Mouse (Mus musculus): ENCODE measurements around the gene Gm43552. TPM values are rescaled to one million over a fixed set of nuclear protein-coding genes. Genes with fewer than 3 reads are reported as not detected.
"Not testable (repeated sequence)": the region's sequence is repeated elsewhere in the genome, so short reads cannot be mapped to it uniquely, and the experiment has no call there.

The Gm43552 gene
- polyA plus RNA-seq, 1 experiment from 2014 or later = not detected

DNA sequence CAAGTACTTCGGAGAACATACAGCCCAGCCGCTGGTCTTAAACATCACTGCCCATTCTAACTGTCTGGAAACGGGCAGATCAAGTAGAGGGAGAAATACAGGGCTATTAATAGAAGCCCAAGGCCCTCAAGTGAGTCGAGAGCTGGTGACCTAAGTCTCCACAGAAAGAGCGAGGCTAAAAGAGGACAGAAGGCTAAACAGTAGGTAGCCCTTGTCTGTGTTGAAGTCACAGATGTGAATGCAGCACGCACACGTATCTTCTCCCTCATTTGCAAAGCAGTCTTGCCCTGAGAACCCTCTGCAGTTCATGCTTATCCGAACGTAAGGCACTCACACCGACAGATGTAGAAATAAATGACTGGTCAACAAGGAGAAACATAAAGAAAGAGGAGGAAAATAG, 5.3 kb downstream of the Gm43552 start:
- Histone ChIP-seq H3K4me1 (peaks cover 8% of the 10 kb centered on the region), H3K27me3 (ENCODE audit: low read depth, poor library complexity, severe bottlenecking) (peaks cover 11% of the 10 kb centered on the region; the same call in 1 of the 2 replicates), H3K36me3 (0 out of 2 replicates have a peak, but pooled peaks cover 4% of the 10 kb centered on the region), H3K27ac (replicated peaks) (no peak overlapping the region), H3K4me3 (no peak overlapping the region), H3K9me3 (replicated peaks) (no peaks in the 10 kb centered on the region)
- DNase-seq (ENCODE audit: low spot score) = no peak
- 90% methylated on average over 10 of the region's 10 CpGs for WGBS

DNA sequence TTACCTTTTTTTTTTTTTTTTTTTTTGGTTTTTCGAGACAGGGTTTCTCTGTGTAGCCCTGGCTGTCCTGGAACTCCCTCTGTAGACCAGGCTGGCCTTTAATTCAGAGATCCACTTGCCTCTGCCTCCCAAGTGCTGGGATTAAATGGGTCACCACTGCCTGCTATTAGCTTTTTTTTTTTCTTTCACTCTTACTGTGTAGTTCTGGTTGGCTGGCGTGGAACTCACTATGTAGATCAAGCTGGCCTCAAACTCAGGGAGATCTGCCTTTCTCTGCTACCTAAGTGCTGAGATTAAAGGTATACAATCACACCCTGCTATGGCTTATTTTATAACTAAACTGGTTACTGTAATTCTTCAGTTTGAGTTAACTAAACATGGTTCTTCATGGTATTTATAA, 6.1 kb downstream of the Gm43552 start:
- peaks cover 3% of the 10 kb centered on the region for H3K4me1 ChIP-seq
- H3K27ac ChIP-seq (replicated peaks) = no peak overlapping the region
- DNase-seq (ENCODE audit: low spot score) = no peak
- H3K36me3 ChIP-seq = 0 out of 2 replicates have a peak, but pooled peaks cover 4% of the 10 kb centered on the region
- no peak overlapping the region for H3K4me3 ChIP-seq
- peaks cover 11% of the 10 kb centered on the region; the same call in 1 of the 2 replicates for H3K27me3 ChIP-seq (ENCODE audit: low read depth, poor library complexity, severe bottlenecking)
- H3K9me3 ChIP-seq (replicated peaks) = no peaks in the 10 kb centered on the region
- WGBS = 83% methylated on average over 2 of the region's 2 CpGs

DNA sequence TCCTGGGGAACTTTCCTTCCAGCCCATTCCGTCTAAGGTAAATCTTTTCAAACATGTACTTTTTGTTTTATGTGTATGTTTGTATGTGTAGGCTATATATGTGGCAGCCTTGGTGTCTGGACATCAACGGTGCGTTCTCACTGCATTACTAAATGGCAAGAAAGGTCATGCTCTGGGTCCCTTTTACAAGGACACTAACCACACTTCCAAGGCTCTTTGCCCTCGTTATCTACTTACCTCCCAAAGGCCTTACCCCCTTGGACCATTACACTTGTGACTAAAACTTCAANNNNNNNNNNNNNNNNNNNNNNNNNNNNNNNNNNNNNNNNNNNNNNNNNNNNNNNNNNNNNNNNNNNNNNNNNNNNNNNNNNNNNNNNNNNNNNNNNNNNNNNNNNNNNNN, 9.6 kb downstream of the Gm43552 start:
- no peaks in the 10 kb centered on the region for H3K36me3 ChIP-seq
- H3K27me3 ChIP-seq (ENCODE audit: low read depth, poor library complexity, severe bottlenecking) = no peaks in the 10 kb centered on the region
- DNase-seq (ENCODE audit: low spot score) = no peak
- no peaks in the 10 kb centered on the region for H3K4me1 ChIP-seq
- 93% methylated on average over 4 of the region's 4 CpGs for WGBS
- H3K27ac ChIP-seq (replicated peaks) = no peak overlapping the region
- H3K9me3 ChIP-seq (replicated peaks) = no peaks in the 10 kb centered on the region
- no peak overlapping the region for H3K4me3 ChIP-seq

DNA sequence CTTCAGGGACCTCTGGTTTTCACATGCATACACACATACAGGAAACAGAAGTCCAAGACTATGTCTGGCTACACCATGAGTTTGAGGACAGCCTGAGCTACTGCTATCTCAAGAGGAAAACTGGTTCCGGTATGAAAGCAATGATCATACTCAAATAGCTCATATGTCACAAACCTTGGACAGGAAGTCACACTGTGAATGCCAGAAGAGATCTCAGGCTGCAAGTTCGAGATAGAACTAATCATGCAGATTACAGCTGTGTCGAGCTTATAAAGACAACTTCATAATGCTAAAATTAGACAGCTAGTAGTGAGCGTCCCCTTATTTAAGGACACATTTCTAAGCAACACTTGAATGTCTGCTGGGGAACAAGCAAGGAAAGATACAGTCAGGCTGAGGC, 12.1 kb downstream of the Gm43552 start:
- 88% methylated on average over 4 of the region's 4 CpGs for WGBS
- no peak for DNase-seq (ENCODE audit: low spot score)
- Histone ChIP-seq H3K36me3 (no peaks in the 10 kb centered on the region), H3K27ac (replicated peaks) (no peak overlapping the region), H3K9me3 (replicated peaks) (no peaks in the 10 kb centered on the region), H3K4me3 (no peak overlapping the region), H3K4me1 (no peaks in the 10 kb centered on the region), H3K27me3 (ENCODE audit: low read depth, poor library complexity, severe bottlenecking) (no peaks in the 10 kb centered on the region)

DNA sequence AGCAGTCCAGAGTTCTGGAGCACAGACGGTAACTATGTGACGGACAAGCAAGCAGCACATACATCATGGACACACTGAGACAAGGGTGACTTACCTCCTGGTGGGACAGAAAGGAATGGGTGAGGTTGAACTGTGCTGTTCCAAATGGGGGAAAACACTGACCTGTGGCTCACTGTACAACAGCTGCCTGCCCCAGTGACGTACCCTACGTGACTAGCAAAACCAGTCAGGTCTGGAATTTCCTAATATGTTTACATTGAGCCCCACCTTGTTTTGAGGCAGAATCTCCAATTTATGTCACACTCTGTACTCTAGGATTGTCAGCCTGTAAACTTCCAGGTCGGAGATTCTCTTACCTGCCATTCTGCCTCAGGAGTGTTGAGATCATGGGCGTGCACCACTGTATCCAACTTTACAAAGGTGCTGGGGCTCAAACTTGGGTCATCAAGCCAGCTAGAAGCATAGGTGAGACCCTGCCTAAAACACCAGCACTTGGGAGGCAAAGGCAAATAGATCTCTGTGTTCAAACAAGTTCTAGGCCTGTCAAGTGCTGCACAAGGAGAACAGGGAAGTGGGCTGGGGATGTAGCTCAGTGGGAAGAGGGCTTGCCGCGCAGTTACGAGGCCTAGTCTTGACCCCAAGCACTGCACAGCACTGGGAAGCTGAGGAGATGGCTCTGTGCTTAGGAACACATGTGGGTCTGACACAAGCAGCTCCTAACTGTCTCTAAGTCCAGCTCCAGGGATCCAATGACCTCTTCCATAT, 12.8 kb downstream of the Gm43552 start:
- Histone ChIP-seq H3K27ac (replicated peaks) (no peak overlapping the region), H3K36me3 (no peaks in the 10 kb centered on the region), H3K4me1 (no peaks in the 10 kb centered on the region), H3K4me3 (no peak overlapping the region), H3K9me3 (replicated peaks) (no peaks in the 10 kb centered on the region), H3K27me3 (ENCODE audit: low read depth, poor library complexity, severe bottlenecking) (no peaks in the 10 kb centered on the region)
- no peak for DNase-seq (ENCODE audit: low spot score)
- WGBS = 94% methylated on average over 9 of the region's 9 CpGs

DNA sequence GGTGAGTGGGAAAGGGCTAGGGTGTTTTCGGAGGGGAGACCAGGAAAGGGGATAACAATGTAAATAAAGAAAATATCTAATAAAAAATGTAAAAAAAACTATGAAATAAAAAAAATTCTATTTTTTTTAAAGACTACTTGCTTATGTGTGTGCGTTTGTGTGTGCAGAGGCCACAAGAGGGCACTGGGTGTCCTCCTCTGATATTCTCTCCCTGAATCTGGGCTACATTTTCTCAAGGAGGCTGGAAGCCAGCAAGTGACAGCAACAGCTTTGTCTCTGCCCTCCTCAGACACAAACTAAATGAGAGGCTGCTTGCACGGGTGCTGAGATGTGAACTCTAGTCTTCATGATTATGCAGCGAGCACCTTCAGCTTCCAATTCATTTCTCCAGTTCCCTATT, 14.4 kb downstream of the Gm43552 start:
- no peak for DNase-seq (ENCODE audit: low spot score)
- 74% methylated on average over 4 of the region's 4 CpGs for WGBS
- no peaks in the 10 kb centered on the region for H3K27me3 ChIP-seq (ENCODE audit: low read depth, poor library complexity, severe bottlenecking)

DNA sequence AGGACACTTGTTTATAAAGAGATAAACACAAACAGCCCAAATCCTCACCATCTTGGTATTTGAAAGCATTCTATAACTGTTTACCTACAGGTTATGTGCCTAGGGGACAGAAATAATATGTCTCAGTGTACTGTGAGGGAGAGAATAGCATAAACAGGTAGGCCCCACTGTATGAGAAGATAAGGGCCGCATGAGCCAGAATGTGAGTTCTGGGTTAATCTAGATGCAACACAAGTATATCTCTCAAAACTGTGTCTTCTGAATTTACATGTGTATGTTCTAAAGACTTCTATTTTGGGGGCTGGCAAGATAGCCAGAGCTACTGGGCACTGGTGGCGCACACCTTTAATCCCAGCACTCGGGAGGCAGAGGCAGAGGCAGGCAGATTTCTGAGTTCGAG, 15.9 kb downstream of the Gm43552 start:
- H3K36me3 ChIP-seq; H3K9me3 ChIP-seq (replicated peaks); H3K4me1 ChIP-seq; H3K27ac ChIP-seq (replicated peaks); H3K4me3 ChIP-seq; DNase-seq (ENCODE audit: low spot score); H3K27me3 ChIP-seq (ENCODE audit: low read depth, poor library complexity, severe bottlenecking): not testable (repeated sequence)
- 95% methylated on average over 4 of the region's 4 CpGs for WGBS

More for the DNA sequence above, 14.4 kb downstream of the Gm43552 start:
- no peaks in the 10 kb centered on the region for H3K9me3 ChIP-seq (replicated peaks)
- no peaks in the 10 kb centered on the region for H3K4me1 ChIP-seq
- H3K36me3 ChIP-seq = no peaks in the 10 kb centered on the region
- H3K4me3 ChIP-seq = no peak overlapping the region
- no peak overlapping the region for H3K27ac ChIP-seq (replicated peaks)

DNA sequence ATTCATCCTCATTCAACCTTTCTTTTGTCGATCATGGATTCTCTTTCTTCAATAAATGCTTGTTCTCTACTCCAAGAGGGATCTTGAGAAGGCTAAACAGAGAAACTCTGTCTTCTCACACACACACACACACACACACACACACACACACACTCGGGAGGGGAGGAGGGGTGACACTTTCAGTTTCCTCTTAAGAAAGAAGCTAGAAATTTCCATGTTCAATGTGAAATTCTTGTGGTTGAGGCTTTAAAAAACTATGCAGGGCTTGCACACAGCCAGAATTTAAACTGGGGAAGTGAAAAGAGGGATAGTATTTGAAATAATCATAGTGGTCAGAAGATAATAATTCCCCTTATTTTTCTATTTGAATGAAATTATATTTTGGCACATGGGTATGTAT, 16.8 kb downstream of the Gm43552 start:
- no peak overlapping the region for H3K27ac ChIP-seq (replicated peaks)
- WGBS = 77% methylated on average over 2 of the region's 2 CpGs
- no peaks in the 10 kb centered on the region for H3K36me3 ChIP-seq
- H3K27me3 ChIP-seq (ENCODE audit: low read depth, poor library complexity, severe bottlenecking) = no peaks in the 10 kb centered on the region
- H3K4me3 ChIP-seq = no peak overlapping the region
- no peak for DNase-seq (ENCODE audit: low spot score)
- H3K9me3 ChIP-seq (replicated peaks) = no peaks in the 10 kb centered on the region
- H3K4me1 ChIP-seq = peaks cover 6% of the 10 kb centered on the region; the same call in 1 of the 2 replicates

DNA sequence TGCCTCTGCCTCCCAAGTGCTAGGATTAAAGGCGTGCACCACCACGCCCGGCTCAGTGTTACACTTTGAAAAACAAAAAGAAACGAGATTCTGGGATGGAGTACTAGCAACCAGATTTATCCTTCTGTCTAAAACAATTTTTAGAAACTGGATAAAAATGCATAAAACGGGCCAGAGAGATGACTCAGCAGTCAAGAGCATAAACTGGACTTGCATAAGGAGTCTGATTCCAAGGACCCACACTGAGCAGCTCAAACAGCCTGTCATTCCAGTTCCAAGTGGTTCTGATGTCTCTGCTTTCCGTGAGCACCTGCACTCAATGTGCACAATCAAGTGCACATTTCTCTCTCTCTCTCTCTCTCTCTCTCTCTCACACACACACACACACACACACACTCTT, 22.9 kb downstream of the Gm43552 start:
- WGBS = 93% methylated on average over 6 of the region's 6 CpGs

DNA sequence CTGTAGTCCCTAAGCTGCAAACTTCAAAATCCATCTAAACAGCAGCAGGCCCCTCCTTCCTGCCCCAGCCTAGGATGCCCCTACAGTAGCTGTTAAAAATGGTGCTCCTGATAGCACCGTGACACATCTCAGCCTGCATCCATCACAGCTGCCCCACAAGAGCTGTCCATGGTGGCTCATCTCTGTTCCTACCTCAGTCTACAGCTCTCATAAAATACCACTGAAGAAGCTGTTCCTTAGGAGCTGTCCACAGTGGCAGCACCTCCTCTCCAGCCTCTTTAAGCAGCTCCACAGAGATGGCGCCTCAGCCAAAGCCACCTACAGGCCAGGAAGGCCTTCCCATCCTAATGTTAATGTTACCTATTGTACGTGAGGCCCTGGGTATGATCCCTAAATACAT, 25.7 kb downstream of the Gm43552 start:
- 80% methylated on average over 3 of the region's 3 CpGs for WGBS
- DNase-seq (ENCODE audit: low spot score) = no peak
- Histone ChIP-seq H3K4me3 (no peak overlapping the region), H3K36me3 (peaks cover 29% of the 10 kb centered on the region), H3K27ac (replicated peaks) (no peak overlapping the region), H3K9me3 (replicated peaks) (no peaks in the 10 kb centered on the region; the same call in 1 of the 2 replicates), H3K4me1 (no peaks in the 10 kb centered on the region), H3K27me3 (ENCODE audit: low read depth, poor library complexity, severe bottlenecking) (no peaks in the 10 kb centered on the region)

More for the DNA sequence above, 22.9 kb downstream of the Gm43552 start:
- H3K4me1 ChIP-seq = peaks cover 6% of the 10 kb centered on the region; the same call in 1 of the 2 replicates
- H3K27ac ChIP-seq (replicated peaks) = no peak overlapping the region
- H3K36me3 ChIP-seq = peaks cover 26% of the 10 kb centered on the region
- no peak overlapping the region for H3K4me3 ChIP-seq
- DNase-seq (ENCODE audit: low spot score) = no peak
- H3K27me3 ChIP-seq (ENCODE audit: low read depth, poor library complexity, severe bottlenecking) = no peaks in the 10 kb centered on the region
- H3K9me3 ChIP-seq (replicated peaks) = no peaks in the 10 kb centered on the region; the same call in 1 of the 2 replicates

DNA sequence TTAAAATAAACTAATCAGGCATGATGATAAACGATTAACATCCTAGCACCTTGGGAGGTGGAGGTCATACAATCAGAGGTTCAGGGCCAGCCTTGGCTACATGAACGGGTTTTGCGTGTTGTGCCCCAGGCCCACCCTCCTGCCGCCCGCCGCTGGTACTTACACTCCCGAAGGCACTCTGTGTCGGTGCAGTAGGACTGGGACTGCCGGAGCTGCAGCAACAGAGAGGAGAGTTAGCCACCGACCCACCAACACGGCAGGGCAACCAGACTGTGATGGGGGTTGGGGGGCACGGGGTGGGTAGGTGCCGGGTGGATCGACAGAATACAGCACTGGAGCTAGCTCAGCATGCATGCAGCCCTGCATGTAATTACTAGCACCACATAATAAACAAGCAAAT, 32.3 kb downstream of the Gm43552 start:
- Histone ChIP-seq H3K4me3 (no peak overlapping the region), H3K27me3 (ENCODE audit: low read depth, poor library complexity, severe bottlenecking) (no peaks in the 10 kb centered on the region), H3K4me1 (peaks cover 5% of the 10 kb centered on the region; the same call in 1 of the 2 replicates), H3K27ac (replicated peaks) (no peak overlapping the region), H3K36me3 (0 out of 2 replicates have a peak, but pooled peaks cover 3% of the 10 kb centered on the region), H3K9me3 (replicated peaks) (no peaks in the 10 kb centered on the region)
- 92% methylated on average over 14 of the region's 14 CpGs for WGBS
- DNase-seq (ENCODE audit: low spot score) = no peak

DNA sequence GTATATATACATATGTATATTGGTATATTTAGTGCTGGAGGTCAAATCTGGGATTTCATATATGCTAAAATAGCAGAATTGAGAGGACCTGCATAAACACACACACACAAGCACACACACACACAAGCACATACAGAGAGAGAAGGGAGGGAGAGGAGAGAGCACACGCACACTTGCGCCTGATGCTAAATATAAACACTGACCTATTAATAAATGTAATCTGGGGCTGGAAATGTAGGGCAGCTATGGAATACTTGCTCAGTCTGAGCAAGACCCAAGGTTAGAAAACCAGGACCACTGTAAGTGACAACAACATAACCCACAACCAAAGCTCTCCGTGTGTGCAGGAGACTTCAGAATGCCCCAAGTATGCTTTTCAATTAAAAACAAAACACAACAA, 33.2 kb downstream of the Gm43552 start:
- 0 out of 2 replicates have a peak, but pooled peaks cover 3% of the 10 kb centered on the region for H3K36me3 ChIP-seq
- DNase-seq (ENCODE audit: low spot score) = no peak
- 94% methylated on average over 3 of the region's 3 CpGs for WGBS
- H3K27me3 ChIP-seq (ENCODE audit: low read depth, poor library complexity, severe bottlenecking) = no peaks in the 10 kb centered on the region
- no peak overlapping the region for H3K27ac ChIP-seq (replicated peaks)
- H3K4me3 ChIP-seq = no peak overlapping the region
- no peaks in the 10 kb centered on the region for H3K9me3 ChIP-seq (replicated peaks)
- peaks cover 5% of the 10 kb centered on the region; the same call in 1 of the 2 replicates for H3K4me1 ChIP-seq

DNA sequence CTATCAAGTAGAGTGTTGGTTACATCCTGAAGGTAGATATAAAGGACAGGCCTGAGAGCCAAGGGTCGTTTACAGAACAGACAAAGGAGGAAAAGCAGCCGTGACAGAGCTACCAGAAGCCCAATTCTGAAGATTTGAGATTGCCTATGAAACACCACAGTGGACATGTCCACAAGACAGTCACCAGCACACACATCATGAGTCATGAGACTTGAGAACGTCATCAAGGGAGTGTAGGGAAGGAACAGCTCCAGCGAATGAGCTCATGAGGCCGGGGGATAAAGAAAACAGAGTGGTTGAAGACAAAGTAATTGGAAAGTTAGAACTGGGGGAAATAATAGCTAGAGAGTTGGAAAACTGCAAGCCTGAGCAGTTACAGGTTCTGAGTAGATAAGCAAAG, 34.8 kb downstream of the Gm43552 start:
- no peak for DNase-seq (ENCODE audit: low spot score)
- H3K27ac ChIP-seq (replicated peaks) = no peak overlapping the region
- no peaks in the 10 kb centered on the region for H3K9me3 ChIP-seq (replicated peaks)
- no peak overlapping the region for H3K4me3 ChIP-seq
- peaks cover 5% of the 10 kb centered on the region; the same call in 1 of the 2 replicates for H3K4me1 ChIP-seq
- H3K27me3 ChIP-seq (ENCODE audit: low read depth, poor library complexity, severe bottlenecking) = no peaks in the 10 kb centered on the region
- WGBS = 87% methylated on average over 5 of the region's 5 CpGs
- H3K36me3 ChIP-seq = no peaks in the 10 kb centered on the region
